Mouse (Mus musculus) E14TG2a.4 (cell line): ENCODE results near the gene Etl4.

Source experiments
- CTCF ChIP-seq: conservative IDR thresholded peaks from 2 replicates; pipeline ENCODE4 v1.5.1; 2014; ENCODE audit warnings: low read length
- POU5F1 ChIP-seq: IDR thresholded peaks from 2 replicates; pipeline ENCODE4 v1.6.1; 2014; ENCODE audit warnings: low read length, borderline replicate concordance

DNA sequence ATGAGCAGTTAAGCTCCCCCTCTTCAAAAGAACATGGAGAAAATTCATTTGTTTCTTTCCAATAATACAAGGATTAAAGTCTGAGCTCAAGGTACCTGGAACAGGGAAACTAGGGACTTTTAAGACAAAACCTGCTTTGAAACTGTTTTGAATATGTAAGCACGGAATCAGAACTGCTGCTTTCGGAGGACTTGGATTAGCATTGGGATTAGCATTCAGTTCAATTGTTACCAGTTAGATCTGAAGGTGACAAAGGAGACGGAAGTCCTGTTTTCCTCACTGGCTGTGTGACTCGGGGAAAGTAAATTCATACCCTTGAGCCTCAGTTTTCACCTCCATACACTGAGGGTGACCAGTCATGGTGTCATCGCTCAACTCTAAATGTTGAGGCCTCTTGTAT, 639.5 kb downstream of the Etl4 start:
- TF ChIP-seq CTCF (no peak), POU5F1 (no peak)
